Mouse (Mus musculus): ENCODE results near the gene Gm20388.

Gene Gm20388

GRCm38 (mm10) chr8:120462119-120462551 lies 551.5 kb downstream of the Gm20388 start:
- DNase-seq = peak; percentile 63

DNA sequence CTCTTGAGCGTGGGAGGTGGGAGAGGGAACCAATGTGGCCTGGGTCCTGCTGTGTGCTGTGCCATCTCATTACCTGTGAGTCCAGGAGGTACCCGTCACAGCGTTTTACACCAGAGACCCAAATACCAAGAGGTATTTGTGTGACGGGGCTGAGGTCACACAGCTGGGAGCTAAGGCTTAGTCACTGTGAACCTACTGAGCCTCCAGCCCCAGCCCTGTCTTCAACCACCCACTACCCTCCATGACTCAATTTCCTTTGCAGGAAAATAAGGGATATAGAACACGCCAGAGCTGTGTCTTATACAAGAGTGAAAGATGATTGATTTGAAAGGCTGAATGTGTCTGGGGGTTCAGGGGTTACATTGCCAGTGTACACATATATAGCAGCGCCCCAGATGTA lies 552.0 kb downstream of the Gm20388 start:
- DNase-seq = no peak

DNA sequence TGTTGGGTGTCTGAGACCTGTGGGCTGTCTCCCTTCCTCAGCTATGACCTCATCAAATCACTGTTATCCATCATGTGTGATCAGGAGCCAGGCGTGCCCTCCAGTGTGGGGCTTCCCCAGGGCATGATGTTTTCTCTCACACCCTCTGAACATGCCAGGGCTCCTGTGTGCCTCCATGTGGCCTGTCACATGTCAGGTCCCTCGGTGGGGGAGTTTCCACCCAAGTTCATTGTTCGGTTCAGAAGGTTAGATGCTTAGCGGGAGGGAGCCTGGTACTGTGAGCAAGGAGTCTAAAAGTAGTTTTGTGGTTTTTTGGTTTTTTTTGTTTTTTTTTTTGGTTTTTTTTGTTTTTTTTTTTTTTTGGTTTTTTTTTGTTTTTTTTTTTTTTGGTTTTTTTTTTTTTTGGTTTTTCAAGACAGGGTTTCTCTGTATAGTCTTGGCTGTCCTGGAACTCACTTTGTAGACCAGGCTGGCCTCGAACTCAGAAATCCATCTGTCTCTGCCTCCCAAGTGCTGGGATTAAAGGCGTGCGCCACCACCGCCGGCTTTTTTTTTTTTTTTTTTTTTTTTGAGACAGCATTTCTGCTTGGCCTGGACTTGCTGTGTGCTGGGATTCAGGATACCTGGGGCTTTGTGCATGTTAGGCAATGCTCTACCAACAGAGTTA lies 553.4 kb downstream of the Gm20388 start:
- DNase-seq = no peak

- no peak for DNase-seq
Measured at GRCm38 (mm10) chr8:120464585-120464937, 553.9 kb downstream of the Gm20388 start.

DNA sequence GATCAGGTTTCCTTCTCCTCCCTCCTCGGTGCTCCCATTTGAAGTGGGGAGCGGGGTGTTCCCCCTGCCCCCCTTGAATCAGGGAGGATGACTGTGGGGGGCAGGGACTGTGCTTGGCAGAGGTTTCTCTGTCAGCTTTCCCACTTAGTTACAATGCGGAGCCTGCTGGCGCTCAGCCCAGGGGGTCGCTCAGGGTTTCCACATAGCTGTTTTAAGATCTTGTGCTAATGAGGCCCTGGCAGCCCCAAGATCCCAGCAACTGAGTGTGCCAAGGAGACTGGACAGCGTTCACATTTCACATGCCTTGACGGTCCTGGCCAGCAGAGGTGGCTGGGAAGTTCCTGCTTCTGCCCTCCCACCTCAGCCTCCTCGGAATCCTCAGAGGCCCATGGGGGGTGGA lies 555.1 kb downstream of the Gm20388 start:
- peak; percentile 40 for DNase-seq

DNA sequence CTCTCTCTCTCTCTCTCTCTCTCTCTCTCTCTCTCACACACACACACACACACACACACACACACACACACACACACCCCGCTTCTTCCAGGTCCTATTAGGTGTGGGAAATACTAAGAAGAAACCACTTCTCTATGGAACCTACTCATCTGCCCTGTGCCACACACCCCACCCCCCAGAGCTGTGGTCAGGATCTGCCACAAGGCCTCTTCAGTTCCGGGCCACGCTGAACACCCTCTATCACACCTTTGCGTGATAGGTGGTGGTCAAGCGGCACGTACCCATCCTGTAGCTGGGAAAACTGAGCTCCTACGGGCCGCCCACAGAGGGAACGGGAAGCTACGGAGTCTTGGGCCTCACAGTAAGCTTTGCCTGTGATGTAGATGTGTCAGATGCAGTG lies 555.6 kb downstream of the Gm20388 start:
- no peak for DNase-seq

DNA sequence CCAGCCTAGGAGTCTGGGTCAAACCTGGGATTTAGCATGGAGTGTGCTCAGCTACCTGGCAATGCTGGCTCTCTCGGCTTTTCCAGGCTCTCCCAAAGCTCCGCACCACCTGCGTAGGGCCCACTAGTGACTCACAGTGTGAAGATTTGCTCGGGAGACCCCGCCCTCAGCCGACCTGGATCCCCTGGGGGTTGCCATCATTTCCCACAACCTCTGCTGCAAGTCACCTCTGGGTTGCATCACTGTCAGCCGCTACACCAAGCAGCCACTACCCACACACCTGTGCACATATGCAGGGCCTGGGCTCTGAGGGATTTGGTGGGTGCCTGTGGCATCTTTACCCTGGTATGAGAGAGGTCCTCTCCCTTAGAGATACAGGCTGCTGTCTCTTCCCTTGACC lies 557.0 kb downstream of the Gm20388 start:
- DNase-seq = no peak

DNA sequence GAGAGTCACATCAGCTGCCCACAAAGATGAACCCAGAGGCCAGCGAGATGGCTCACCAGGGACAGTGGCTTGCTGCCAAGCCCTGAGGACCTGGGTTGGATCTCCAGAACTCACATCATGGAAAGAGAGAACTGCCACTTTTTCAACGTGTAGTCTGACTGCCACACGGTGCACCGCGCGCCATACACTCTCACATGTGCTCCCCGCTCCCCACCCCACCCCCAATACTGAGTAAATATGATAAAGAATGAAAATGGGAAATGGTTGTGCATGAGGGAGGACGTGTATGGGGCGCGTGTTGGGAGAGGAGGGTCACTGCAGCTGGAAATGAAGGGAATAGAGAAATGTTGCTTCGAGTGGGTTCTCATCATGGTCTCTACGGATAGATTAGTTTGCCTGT lies 559.5 kb downstream of the Gm20388 start:
- no peak for DNase-seq

DNA sequence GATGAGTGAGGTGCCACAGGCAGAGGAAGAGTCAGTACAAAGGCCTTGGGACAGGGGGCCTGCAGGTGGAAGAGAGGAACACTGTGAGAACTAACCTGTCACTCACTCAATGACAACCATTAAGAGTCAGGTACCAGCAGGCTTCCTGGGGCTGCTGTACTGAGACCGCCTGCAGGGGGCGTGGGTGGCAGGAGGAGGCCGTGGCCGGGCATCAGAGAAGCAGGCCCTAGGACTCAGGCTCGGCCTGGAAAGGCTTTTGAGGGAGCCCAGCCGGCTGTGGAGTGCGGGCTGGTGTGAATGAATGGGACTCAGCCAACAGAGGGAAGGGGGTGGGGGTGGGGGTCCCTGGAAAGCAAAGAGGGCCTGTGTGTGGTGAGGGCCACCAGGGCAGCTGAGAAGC lies 560.5 kb downstream of the Gm20388 start:
- peak; percentile 85 for DNase-seq

- DNase-seq = no peak
Measured at GRCm38 (mm10) chr8:120471752-120472151, 561.1 kb downstream of the Gm20388 start.

DNA sequence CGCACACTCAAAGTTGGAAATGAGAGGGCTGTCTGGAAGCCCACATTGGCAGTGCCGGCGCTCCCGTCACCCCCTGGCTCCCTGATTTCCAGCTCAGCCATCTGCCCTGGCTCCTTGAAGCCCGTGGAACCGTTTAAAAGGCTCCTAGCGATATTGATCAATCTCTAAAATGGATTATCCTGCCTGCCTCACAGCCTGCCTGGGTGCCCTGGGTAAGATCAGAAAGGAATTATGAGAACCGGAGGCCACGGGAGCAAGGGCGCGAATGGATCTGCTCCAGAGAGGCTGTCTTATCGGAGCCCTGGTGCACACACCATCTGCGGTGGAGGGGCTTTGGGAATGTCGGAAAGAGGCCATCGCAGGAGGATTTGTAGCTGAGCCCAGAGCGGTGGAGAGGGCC lies 561.6 kb downstream of the Gm20388 start:
- no peak for DNase-seq

DNA sequence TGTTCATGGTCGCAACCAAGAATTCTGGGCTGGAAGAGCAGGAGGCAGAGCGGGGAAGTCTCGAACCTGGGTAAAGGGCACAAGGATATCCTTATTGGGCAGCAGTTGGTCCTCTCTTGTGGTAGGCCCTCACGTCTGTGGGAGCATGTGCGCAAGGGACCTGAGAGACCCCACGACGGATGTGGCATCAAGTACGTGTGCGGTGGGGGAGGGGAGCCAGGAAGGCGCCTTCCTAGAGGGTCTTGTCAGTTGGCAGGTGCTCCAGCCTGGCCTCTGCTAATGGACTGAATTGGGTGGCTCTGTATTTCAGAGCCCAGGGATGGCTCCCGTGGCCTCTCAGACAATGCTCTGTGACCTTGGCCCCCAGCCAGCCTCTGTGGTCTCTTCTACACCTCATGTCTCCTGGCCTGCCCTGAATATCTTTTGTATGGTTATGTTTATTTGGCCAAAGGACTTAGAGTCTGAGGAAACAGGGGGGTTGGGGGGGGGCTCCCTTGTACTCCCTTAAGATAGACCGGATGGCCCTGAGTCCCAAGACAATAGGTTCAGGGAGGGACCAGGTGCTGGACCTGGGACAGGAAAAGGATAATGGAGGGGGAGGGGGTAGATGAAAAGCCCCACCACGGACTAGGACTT lies 563.2 kb downstream of the Gm20388 start:
- DNase-seq = no peak

- DNase-seq = no peak
Measured at GRCm38 (mm10) chr8:120474496-120475235, 564.0 kb downstream of the Gm20388 start.

- DNase-seq = peak; percentile 96
Measured at GRCm38 (mm10) chr8:120475462-120476201, 565.0 kb downstream of the Gm20388 start.

DNA sequence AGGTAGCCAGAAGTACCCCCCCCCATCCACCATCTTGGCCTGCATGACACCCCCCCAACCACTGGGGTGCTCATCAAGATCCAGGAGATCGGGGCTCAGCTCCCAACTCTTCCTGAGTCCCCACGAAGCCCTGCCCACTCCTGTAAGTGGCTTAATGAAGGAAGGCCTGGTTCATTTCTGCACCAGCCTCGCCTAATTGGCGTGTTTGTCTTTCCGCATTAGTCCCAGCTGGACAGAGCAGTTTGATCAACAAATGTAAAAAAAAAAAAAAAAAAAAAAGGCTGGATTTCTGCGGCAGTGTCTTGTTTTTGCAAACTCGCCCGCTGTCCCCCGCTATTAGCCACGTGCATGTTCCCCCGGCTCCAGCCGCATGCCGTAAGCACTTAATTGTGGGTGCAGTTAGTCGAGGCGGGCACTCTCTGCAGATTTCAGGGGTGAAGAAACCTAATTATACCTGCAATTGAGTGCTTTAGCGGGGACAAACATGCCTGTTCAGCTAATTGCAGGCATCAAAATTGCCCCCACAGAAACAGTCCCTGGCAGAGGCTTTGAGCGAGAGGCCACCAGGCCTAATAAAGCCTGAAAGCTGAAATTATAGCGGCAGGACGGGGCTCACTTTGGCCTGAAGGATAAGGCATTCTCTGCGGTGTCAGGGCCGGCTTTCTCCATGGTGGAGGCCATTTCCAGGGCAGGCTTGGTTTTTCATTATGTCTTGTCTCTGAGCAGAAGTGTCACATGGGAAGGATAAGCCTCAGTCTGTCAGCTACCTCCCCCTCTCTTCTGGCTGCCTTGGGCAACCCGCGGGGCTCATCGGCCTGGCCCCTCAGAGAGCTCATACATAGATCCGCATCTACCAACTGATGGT lies 566.3 kb downstream of the Gm20388 start:
- DNase-seq = no peak

DNA sequence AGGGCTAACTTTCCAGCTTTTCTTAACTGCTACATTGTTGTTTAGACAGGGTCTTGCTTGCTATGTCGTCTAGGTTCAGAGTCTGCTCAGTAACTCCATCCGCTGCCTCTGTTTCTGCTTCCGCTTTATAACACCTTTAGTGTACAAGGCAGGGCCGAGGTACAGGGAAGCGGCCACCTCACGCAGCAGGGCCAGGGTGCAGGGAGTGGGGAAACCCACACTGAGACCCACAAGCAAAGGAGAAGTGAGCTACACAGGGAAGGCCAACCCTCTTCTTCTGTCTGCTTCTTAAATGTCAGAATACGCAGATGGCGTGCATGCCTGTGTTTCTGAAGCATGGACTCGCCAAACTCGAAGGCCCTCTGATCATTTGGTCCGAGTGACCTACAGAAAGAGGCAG lies 568.1 kb downstream of the Gm20388 start:
- no peak for DNase-seq

GRCm38 (mm10) chr8:120479691-120480090 lies 569.0 kb downstream of the Gm20388 start:
- peak; percentile 69 for DNase-seq

GRCm38 (mm10) chr8:120482015-120482689 lies 571.5 kb downstream of the Gm20388 start:
- no peak for DNase-seq

GRCm38 (mm10) chr8:120484460-120484859 lies 573.8 kb downstream of the Gm20388 start:
- DNase-seq = no peak

DNA sequence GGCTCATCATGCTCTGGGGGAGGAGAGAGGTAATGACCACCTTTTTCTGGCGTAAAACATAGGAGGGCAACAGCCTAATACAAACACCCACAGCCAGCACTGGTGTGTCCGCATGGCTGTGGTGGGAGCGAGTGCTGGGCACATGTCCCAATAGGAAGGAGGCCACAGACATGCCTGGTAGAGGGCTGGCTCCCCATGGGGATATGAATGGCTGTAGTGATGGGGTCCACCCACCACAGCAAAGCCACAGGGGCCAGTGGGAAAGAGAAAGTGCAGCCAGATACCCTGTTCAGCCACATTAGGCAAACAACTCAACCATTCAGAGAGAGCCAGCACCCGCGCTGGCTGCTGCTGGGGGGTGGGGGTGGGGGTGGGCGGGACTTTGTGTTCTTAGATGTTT lies 574.5 kb downstream of the Gm20388 start:
- DNase-seq = no peak

GRCm38 (mm10) chr8:120485551-120486476 lies 575.2 kb downstream of the Gm20388 start:
- DNase-seq = peak; percentile 87

Measured in liver (tissue).